Mouse (Mus musculus) embryonic facial prominence, embryonic 14.5 days (tissue): ENCODE data around the gene Kcnip2. TPM values are rescaled to one million over a fixed set of nuclear protein-coding genes. Genes with fewer than 3 reads are reported as not detected.
A peak's percentile ranks its signal among the peaks of the same experiment; 100 is the strongest.

Source experiments
- ATAC-seq: fragments of 200-750 bp; cut with Nextera tagmentation; 2 replicates; pipeline ENCODE4 v1.8.0; 2017; ENCODE audit warnings: low read depth, moderate number of reproducible peaks, moderate TSS enrichment
- DNase-seq: peaks from one replicate; pipeline ENCODE4 v3.0.0-alpha.2; 2015; ENCODE audit warnings: low spot score
- H3K27ac ChIP-seq: fragments of 300-500 bp; sonication (generic); replicated peaks from 2 replicates; pipeline ENCODE4 v1.5.1; 2014; ENCODE audit warnings: low read depth, mild to moderate bottlenecking, low read length, moderate library complexity
- H3K27me3 ChIP-seq: fragments of 300-500 bp; sonication (generic); replicated peaks from 2 replicates; pipeline ENCODE4 v1.6.1; 2014; ENCODE audit warnings: low read length; ENCODE audit not compliant: control insufficient read depth, insufficient read depth
- H3K36me3 ChIP-seq: fragments of 300-500 bp; sonication (generic); 2 replicates; pipeline ENCODE4 v1.6.1; 2014; ENCODE audit warnings: low read length, mixed read lengths; ENCODE audit not compliant: control insufficient read depth, insufficient read depth
- H3K4me1 ChIP-seq: fragments of 300-500 bp; sonication (generic); 2 replicates; pipeline ENCODE4 v1.6.1; 2014; ENCODE audit warnings: antibody characterized with exemption, low read length; ENCODE audit not compliant: control insufficient read depth, insufficient read depth
- H3K4me2 ChIP-seq: fragments of 300-500 bp; sonication (generic); 2 replicates; pipeline ENCODE4 v1.6.1; 2014; ENCODE audit warnings: low read depth, mild to moderate bottlenecking, low read length, moderate library complexity, mixed read lengths
- H3K4me3 ChIP-seq: fragments of 300-500 bp; sonication (generic); 2 replicates; pipeline ENCODE4 v1.5.1; 2014; ENCODE audit warnings: low read depth, mild to moderate bottlenecking, low read length
- H3K9ac ChIP-seq: fragments of 300-500 bp; sonication (generic); 2 replicates; pipeline ENCODE4 v1.6.1; 2014; ENCODE audit warnings: low read depth, mild to moderate bottlenecking, low read length, moderate library complexity, mixed read lengths
- H3K9me3 ChIP-seq: fragments of 300-500 bp; sonication (generic); 2 replicates; pipeline ENCODE4 v1.6.1; 2016; ENCODE audit warnings: low read length; ENCODE audit not compliant: control insufficient read depth
- WGBS: fragments of 180-500 bp; shearing (Covaris S2); extraction: QIAGEN DNeasy Blood & Tissue Kit; methylation state at CpG from one replicate; pipeline ENCODE4 v1.1.7; 2014; 5-methylcytosine and 5-hydroxymethylcytosine counted together
- polyA plus RNA-seq: library from polyadenylated mRNA; unstranded; fragments of >200 nt; fragmentation: Nextera tagmentation; extraction: Ambion mirVana; gene quantifications from 2 replicates; pipeline ENCODE4 v1.2.1, GENCODE M21; 2014

Gene Kcnip2
- polyA plus RNA-seq, 1 experiment from 2014 or later, result 1.5 TPM

GRCm38 (mm10) chr19:45835490-45835889 lies 19.6 kb upstream of the Kcnip2 start:
- no peak overlapping the region for H3K4me2 ChIP-seq
- DNase-seq (no peak), ATAC-seq (no peak)
- no peaks in the 10 kb centered on the region for H3K36me3 ChIP-seq
- no peaks in the 10 kb centered on the region for H3K27me3 ChIP-seq
- H3K4me1 ChIP-seq, result no peaks in the 10 kb centered on the region
- no peak overlapping the region for H3K9ac ChIP-seq
- no peaks in the 10 kb centered on the region for H3K9me3 ChIP-seq
- H3K27ac ChIP-seq, result no peak overlapping the region
- WGBS, result 88% methylated on average over 10 of the region's 10 CpGs
- H3K4me3 ChIP-seq, result no peak overlapping the region

- H3K27ac ChIP-seq, result no peak overlapping the region
- 77% methylated on average over 10 of the region's 10 CpGs for WGBS
- no peaks in the 10 kb centered on the region for H3K9me3 ChIP-seq
- no peaks in the 10 kb centered on the region for H3K36me3 ChIP-seq
- H3K9ac ChIP-seq, result no peak overlapping the region
- ATAC-seq, result no peak
- no peak for DNase-seq
- no peak overlapping the region for H3K4me3 ChIP-seq
- H3K4me1 ChIP-seq, result no peaks in the 10 kb centered on the region
- no peak overlapping the region for H3K4me2 ChIP-seq
- H3K27me3 ChIP-seq, result no peaks in the 10 kb centered on the region
Measured at GRCm38 (mm10) chr19:45833665-45834064, 17.8 kb upstream of the Kcnip2 start.

GRCm38 (mm10) chr19:45830679-45831078 lies 14.8 kb upstream of the Kcnip2 start:
- no peak for ATAC-seq
- WGBS, result 57% methylated on average over 2 of the region's 2 CpGs
- H3K4me3 ChIP-seq, result no peak overlapping the region

GRCm38 (mm10) chr19:45827736-45828135 lies 11.9 kb upstream of the Kcnip2 start:
- Histone ChIP-seq H3K27ac (no peak overlapping the region), H3K9ac (no peak overlapping the region), H3K4me3 (no peak overlapping the region), H3K36me3 (no peaks in the 10 kb centered on the region), H3K27me3 (no peaks in the 10 kb centered on the region), H3K4me1 (no peaks in the 10 kb centered on the region), H3K4me2 (no peak overlapping the region), H3K9me3 (peaks cover 4% of the 10 kb centered on the region; the same call in 1 of the 2 replicates)
- DNase-seq (no peak), ATAC-seq (no peak)
- WGBS, result 96% methylated on average over 3 of the region's 3 CpGs

More at GRCm38 (mm10) chr19:45830679-45831078, 14.8 kb upstream of the Kcnip2 start:
- H3K27me3 ChIP-seq, result no peaks in the 10 kb centered on the region
- H3K4me1 ChIP-seq, result no peaks in the 10 kb centered on the region
- no peak overlapping the region for H3K4me2 ChIP-seq
- peaks cover 4% of the 10 kb centered on the region; the same call in 1 of the 2 replicates for H3K9me3 ChIP-seq
- H3K9ac ChIP-seq, result no peak overlapping the region
- H3K27ac ChIP-seq, result no peak overlapping the region
- no peaks in the 10 kb centered on the region for H3K36me3 ChIP-seq
- DNase-seq, result no peak

- 70% methylated on average over 5 of the region's 5 CpGs for WGBS
Measured at GRCm38 (mm10) chr19:45827125-45827524, 11.3 kb upstream of the Kcnip2 start.

GRCm38 (mm10) chr19:45826146-45826545 lies 10.3 kb upstream of the Kcnip2 start:
- no peak for ATAC-seq
- H3K4me3 ChIP-seq, result no peak overlapping the region
- no peaks in the 10 kb centered on the region for H3K27me3 ChIP-seq
- H3K27ac ChIP-seq, result no peak overlapping the region
- no peak overlapping the region for H3K9ac ChIP-seq
- WGBS, result 77% methylated on average over 3 of the region's 3 CpGs
- no peak overlapping the region for H3K4me2 ChIP-seq
- H3K9me3 ChIP-seq, result peaks cover 4% of the 10 kb centered on the region; the same call in 1 of the 2 replicates
- H3K4me1 ChIP-seq, result no peaks in the 10 kb centered on the region
- DNase-seq, result no peak
- H3K36me3 ChIP-seq, result no peaks in the 10 kb centered on the region

More at GRCm38 (mm10) chr19:45827125-45827524, 11.3 kb upstream of the Kcnip2 start:
- H3K27me3 ChIP-seq, result no peaks in the 10 kb centered on the region
- ATAC-seq (no peak), DNase-seq (no peak)
- no peak overlapping the region for H3K4me2 ChIP-seq
- peaks cover 4% of the 10 kb centered on the region; the same call in 1 of the 2 replicates for H3K9me3 ChIP-seq
- H3K27ac ChIP-seq, result no peak overlapping the region
- H3K4me1 ChIP-seq, result no peaks in the 10 kb centered on the region
- H3K4me3 ChIP-seq, result no peak overlapping the region
- H3K36me3 ChIP-seq, result no peaks in the 10 kb centered on the region
- H3K9ac ChIP-seq, result no peak overlapping the region

- 67% methylated on average over 5 of the region's 5 CpGs for WGBS
- H3K4me2 ChIP-seq, result no peak overlapping the region
- H3K9me3 ChIP-seq, result no peaks in the 10 kb centered on the region
- H3K36me3 ChIP-seq, result no peaks in the 10 kb centered on the region; the same call in 1 of the 2 replicates
- H3K9ac ChIP-seq, result no peak overlapping the region
- H3K27ac ChIP-seq, result no peak overlapping the region
- no peaks in the 10 kb centered on the region; the same call in 1 of the 2 replicates for H3K4me1 ChIP-seq
- H3K4me3 ChIP-seq, result no peak overlapping the region
- no peaks in the 10 kb centered on the region for H3K27me3 ChIP-seq
- DNase-seq (no peak), ATAC-seq (no peak)
Measured at GRCm38 (mm10) chr19:45821832-45822231, 6.0 kb upstream of the Kcnip2 start.

- WGBS, result 58% methylated on average over 11 of the region's 11 CpGs
- DNase-seq, result peak; percentile 59
- no peak for ATAC-seq
- Histone ChIP-seq H3K9me3 (no peaks in the 10 kb centered on the region), H3K9ac (no peak overlapping the region), H3K4me3 (no peak overlapping the region), H3K27me3 (peaks cover 4% of the 10 kb centered on the region; the same call in 1 of the 2 replicates), H3K4me2 (no peak overlapping the region), H3K36me3 (no peaks in the 10 kb centered on the region; the same call in 1 of the 2 replicates), H3K4me1 (peaks cover 12% of the 10 kb centered on the region), H3K27ac (no peak overlapping the region)
Measured at GRCm38 (mm10) chr19:45817816-45818490, 2.1 kb upstream of the Kcnip2 start.

- Histone ChIP-seq H3K4me2 (peak overlapping the region; percentile 76), H3K9me3 (no peaks in the 10 kb centered on the region), H3K27me3 (peaks cover 9% of the 10 kb centered on the region; the same call in 1 of the 2 replicates), H3K27ac (no peak overlapping the region), H3K9ac (no peak overlapping the region), H3K36me3 (no peaks in the 10 kb centered on the region; the same call in 1 of the 2 replicates), H3K4me3 (no peak overlapping the region), H3K4me1 (peaks cover 12% of the 10 kb centered on the region)
- WGBS, result 20% methylated on average over 8 of the region's 8 CpGs
- DNase-seq (no peak), ATAC-seq (no peak)
Measured at GRCm38 (mm10) chr19:45816727-45817126, 866 bp upstream of the Kcnip2 start.
